Mouse (Mus musculus): ENCODE measurements around the gene Slc17a8. TPM values are rescaled to one million over a fixed set of nuclear protein-coding genes. Genes with fewer than 3 reads are reported as not detected.
A peak's percentile ranks its signal among the peaks of the same experiment; 100 is the strongest.

Slc17a8 gene
- polyA plus RNA-seq, 1 experiment: 0.12 TPM

- H3K4me1 ChIP-seq (replicated peaks; ENCODE audit: control insufficient read depth, insufficient read depth, low read length): no peaks in the 10 kb centered on the region
- 87% methylated on average over 1 of the region's 1 CpGs for WGBS
- no peak overlapping the region for H3K27ac ChIP-seq (ENCODE audit: control insufficient read depth, insufficient read depth, low read length)
- TF ChIP-seq POLR2A (IDR thresholded peaks at IDR 0.05; ENCODE audit: control insufficient read depth, extremely low read depth, insufficient read depth, low read length, poor library complexity) (no peak), CTCF (IDR thresholded peaks at IDR 0.05; ENCODE audit: borderline replicate concordance, control insufficient read depth, extremely low read depth, insufficient read depth, low read length, poor library complexity) (no peak)
- no peak for DNase-seq
- no peak overlapping the region for H3K4me3 ChIP-seq (ENCODE audit: control insufficient read depth, insufficient read depth, low read length)
- no peaks in the 10 kb centered on the region for H3K27me3 ChIP-seq (ENCODE audit: control insufficient read depth, insufficient read depth, low read length)
- H3K36me3 ChIP-seq (ENCODE audit: control insufficient read depth, insufficient read depth, low read length): no peaks in the 10 kb centered on the region
Measured at GRCm38 (mm10) chr10:89595514-89595913, 25.5 kb downstream of the Slc17a8 start.

GRCm38 (mm10) chr10:89594309-89594708 is 26.7 kb downstream of the Slc17a8 start:
- Histone ChIP-seq H3K4me3 (ENCODE audit: control insufficient read depth, insufficient read depth, low read length) (no peak overlapping the region), H3K36me3 (ENCODE audit: control insufficient read depth, insufficient read depth, low read length) (no peaks in the 10 kb centered on the region), H3K27me3 (ENCODE audit: control insufficient read depth, insufficient read depth, low read length) (no peaks in the 10 kb centered on the region), H3K4me1 (replicated peaks; ENCODE audit: control insufficient read depth, insufficient read depth, low read length) (no peaks in the 10 kb centered on the region), H3K27ac (ENCODE audit: control insufficient read depth, insufficient read depth, low read length) (no peak overlapping the region)
- no peak for TF ChIP-seq CTCF (IDR thresholded peaks at IDR 0.05; ENCODE audit: borderline replicate concordance, control insufficient read depth, extremely low read depth, insufficient read depth, low read length, poor library complexity)
- DNase-seq: no peak
- WGBS: 89% methylated on average over 4 of the region's 4 CpGs

GRCm38 (mm10) chr10:89592797-89593196 is 28.3 kb downstream of the Slc17a8 start:
- H3K27ac ChIP-seq (ENCODE audit: control insufficient read depth, insufficient read depth, low read length): no peak overlapping the region
- H3K27me3 ChIP-seq (ENCODE audit: control insufficient read depth, insufficient read depth, low read length): no peaks in the 10 kb centered on the region
- no peak overlapping the region for H3K4me3 ChIP-seq (ENCODE audit: control insufficient read depth, insufficient read depth, low read length)
- no peaks in the 10 kb centered on the region for H3K4me1 ChIP-seq (replicated peaks; ENCODE audit: control insufficient read depth, insufficient read depth, low read length)
- no peak for TF ChIP-seq CTCF (IDR thresholded peaks at IDR 0.05; ENCODE audit: borderline replicate concordance, control insufficient read depth, extremely low read depth, insufficient read depth, low read length, poor library complexity)
- no peak for TF ChIP-seq POLR2A (IDR thresholded peaks at IDR 0.05; ENCODE audit: control insufficient read depth, extremely low read depth, insufficient read depth, low read length, poor library complexity)
- 86% methylated on average over 4 of the region's 4 CpGs for WGBS
- DNase-seq: no peak
- H3K36me3 ChIP-seq (ENCODE audit: control insufficient read depth, insufficient read depth, low read length): no peaks in the 10 kb centered on the region

GRCm38 (mm10) chr10:89589877-89590276 is 31.2 kb downstream of the Slc17a8 start:
- H3K27ac ChIP-seq (ENCODE audit: control insufficient read depth, insufficient read depth, low read length): no peak overlapping the region
- H3K4me1 ChIP-seq (replicated peaks; ENCODE audit: control insufficient read depth, insufficient read depth, low read length): no peaks in the 10 kb centered on the region
- no peak for DNase-seq
- no peak overlapping the region for H3K4me3 ChIP-seq (ENCODE audit: control insufficient read depth, insufficient read depth, low read length)
- H3K27me3 ChIP-seq (ENCODE audit: control insufficient read depth, insufficient read depth, low read length): no peaks in the 10 kb centered on the region
- no peaks in the 10 kb centered on the region for H3K36me3 ChIP-seq (ENCODE audit: control insufficient read depth, insufficient read depth, low read length)
- TF ChIP-seq CTCF (IDR thresholded peaks at IDR 0.05; ENCODE audit: borderline replicate concordance, control insufficient read depth, extremely low read depth, insufficient read depth, low read length, poor library complexity) (no peak), POLR2A (IDR thresholded peaks at IDR 0.05; ENCODE audit: control insufficient read depth, extremely low read depth, insufficient read depth, low read length, poor library complexity) (no peak)
- WGBS: 98% methylated on average over 1 of the region's 1 CpGs

GRCm38 (mm10) chr10:89588708-89589107 is 32.3 kb downstream of the Slc17a8 start:
- 96% methylated on average over 1 of the region's 1 CpGs for WGBS
- H3K4me3 ChIP-seq (ENCODE audit: control insufficient read depth, insufficient read depth, low read length): no peak overlapping the region
- no peaks in the 10 kb centered on the region for H3K27me3 ChIP-seq (ENCODE audit: control insufficient read depth, insufficient read depth, low read length)
- no peak overlapping the region for H3K27ac ChIP-seq (ENCODE audit: control insufficient read depth, insufficient read depth, low read length)
- no peaks in the 10 kb centered on the region for H3K4me1 ChIP-seq (replicated peaks; ENCODE audit: control insufficient read depth, insufficient read depth, low read length)
- no peak for DNase-seq
- no peaks in the 10 kb centered on the region for H3K36me3 ChIP-seq (ENCODE audit: control insufficient read depth, insufficient read depth, low read length)
- no peak for TF ChIP-seq CTCF (IDR thresholded peaks at IDR 0.05; ENCODE audit: borderline replicate concordance, control insufficient read depth, extremely low read depth, insufficient read depth, low read length, poor library complexity)
- no peak for TF ChIP-seq POLR2A (IDR thresholded peaks at IDR 0.05; ENCODE audit: control insufficient read depth, extremely low read depth, insufficient read depth, low read length, poor library complexity)

- Histone ChIP-seq H3K4me3 (ENCODE audit: control insufficient read depth, insufficient read depth, low read length) (no peak overlapping the region), H3K36me3 (ENCODE audit: control insufficient read depth, insufficient read depth, low read length) (no peaks in the 10 kb centered on the region), H3K4me1 (replicated peaks; ENCODE audit: control insufficient read depth, insufficient read depth, low read length) (no peaks in the 10 kb centered on the region), H3K27me3 (ENCODE audit: control insufficient read depth, insufficient read depth, low read length) (no peaks in the 10 kb centered on the region), H3K27ac (ENCODE audit: control insufficient read depth, insufficient read depth, low read length) (no peak overlapping the region)
- DNase-seq: no peak
- TF ChIP-seq POLR2A (IDR thresholded peaks at IDR 0.05; ENCODE audit: control insufficient read depth, extremely low read depth, insufficient read depth, low read length, poor library complexity): no peak
- no peak for TF ChIP-seq CTCF (IDR thresholded peaks at IDR 0.05; ENCODE audit: borderline replicate concordance, control insufficient read depth, extremely low read depth, insufficient read depth, low read length, poor library complexity)
- 87% methylated on average over 4 of the region's 4 CpGs for WGBS
Measured at GRCm38 (mm10) chr10:89584709-89585108, 36.3 kb downstream of the Slc17a8 start.

GRCm38 (mm10) chr10:89578801-89579200 is 42.3 kb downstream of the Slc17a8 start:
- DNase-seq: peak; percentile 24
- Histone ChIP-seq H3K4me3 (ENCODE audit: control insufficient read depth, insufficient read depth, low read length) (no peak overlapping the region), H3K27ac (ENCODE audit: control insufficient read depth, insufficient read depth, low read length) (no peak overlapping the region), H3K27me3 (ENCODE audit: control insufficient read depth, insufficient read depth, low read length) (no peaks in the 10 kb centered on the region), H3K4me1 (replicated peaks; ENCODE audit: control insufficient read depth, insufficient read depth, low read length) (no peaks in the 10 kb centered on the region), H3K36me3 (ENCODE audit: control insufficient read depth, insufficient read depth, low read length) (no peaks in the 10 kb centered on the region)
- TF ChIP-seq POLR2A (IDR thresholded peaks at IDR 0.05; ENCODE audit: control insufficient read depth, extremely low read depth, insufficient read depth, low read length, poor library complexity): no peak
- no peak for TF ChIP-seq CTCF (IDR thresholded peaks at IDR 0.05; ENCODE audit: borderline replicate concordance, control insufficient read depth, extremely low read depth, insufficient read depth, low read length, poor library complexity)
- WGBS: 62% methylated on average over 4 of the region's 4 CpGs
